In the genomic region with DNA sequence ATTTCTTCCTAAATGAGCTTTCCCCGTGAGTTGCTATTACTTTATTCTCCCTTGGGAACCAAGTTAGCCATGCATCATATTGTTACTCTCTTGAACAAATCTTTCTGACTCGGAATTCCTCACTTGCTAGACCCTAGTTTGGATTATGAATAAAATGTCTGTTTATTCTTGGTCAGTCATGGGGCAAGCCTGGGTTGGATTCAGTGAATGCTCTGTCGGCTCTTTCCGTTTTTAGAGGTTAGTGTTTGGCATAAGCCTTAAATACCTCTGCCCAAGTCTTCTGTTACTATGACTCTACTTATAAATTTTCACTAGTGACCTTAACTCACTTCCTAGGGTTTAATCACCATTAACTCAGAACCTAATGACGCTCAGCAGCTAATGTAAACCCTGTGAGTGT, we compare ENCODE assay signal across 22 mouse cellular contexts. TPM values are rescaled to one million over a fixed set of nuclear protein-coding genes. Genes with fewer than 3 reads are reported as not detected.
DNase-seq lines count a peak whose midpoint lies in the region; ATAC-seq lines count a peak whose summit lies in the region.
"Had no signal": no experiment of that assay in that cellular context is flagged by ENCODE, and none has a peak within 500 bp of the region (broad histone marks: within the 10 kb centered on the region; RNA-seq: fewer than 3 reads in every experiment).

No protein-coding gene starts in this region.

- H3K4me1 ChIP-seq in kidney, embryonic 15.5 days: peaks cover 10% of the 10 kb centered on the region; the same call in 1 of the 2 replicates
- H3K4me1 ChIP-seq: embryonic facial prominence, embryonic 15.5 days; hindbrain, embryonic 15.5 days had no signal

- H3K9me3 ChIP-seq in kidney, embryonic 15.5 days (replicated peaks): no peaks in the 10 kb centered on the region
- H3K9me3 ChIP-seq: embryonic facial prominence, embryonic 15.5 days; heart, embryonic 13.5 days; hindbrain, embryonic 15.5 days had no signal

- no peak overlapping the region for H3K4me3 ChIP-seq in kidney, embryonic 15.5 days (replicated peaks)
- H3K4me3 ChIP-seq: embryonic facial prominence, embryonic 15.5 days; heart, embryonic 13.5 days; hindbrain, embryonic 15.5 days had no signal

- DNase-seq in embryo, embryonic 10.5 days (ENCODE audit: low spot score): peak; percentile 17
- no peak for DNase-seq in embryo, embryonic 11 days
- no peak for DNase-seq in kidney, adult 11 months
- DNase-seq in Muller cell, postnatal 12 days (ENCODE audit: inconsistent ontology term): peak; percentile 41
- DNase-seq in mesoderm, embryonic 11.5 days (ENCODE audit: low read depth, low spot score): peak; percentile 32
- DNase-seq: adrenal gland, postnatal 14 days; B cell, adult 2 months; cerebellum, adult 18-20 months; cerebellum, adult 9-11 months; cerebellum, postnatal 36 days; gastrocnemius, postnatal 36 days; heart, adult 11 months; heart, postnatal 36 days had no signal

- peak overlapping the region; percentile 76 for H3K27ac ChIP-seq in kidney, embryonic 15.5 days
- H3K27ac ChIP-seq: embryonic facial prominence, embryonic 15.5 days; heart, embryonic 13.5 days; hindbrain, embryonic 15.5 days had no signal

- WGBS in kidney, embryonic 15.5 days: 29% methylated on average over 5 of the region's 5 CpGs

- H3K27me3 ChIP-seq in kidney, embryonic 15.5 days: no peaks in the 10 kb centered on the region
- H3K27me3 ChIP-seq: embryonic facial prominence, embryonic 15.5 days; heart, embryonic 13.5 days; hindbrain, embryonic 15.5 days had no signal

- no peak overlapping the region for H3K4me2 ChIP-seq in kidney, embryonic 15.5 days
- H3K4me2 ChIP-seq: embryonic facial prominence, embryonic 15.5 days; heart, embryonic 13.5 days; hindbrain, embryonic 15.5 days had no signal

- no peak overlapping the region for H3K9ac ChIP-seq in kidney, embryonic 15.5 days
- H3K9ac ChIP-seq: embryonic facial prominence, embryonic 15.5 days; heart, embryonic 13.5 days; hindbrain, embryonic 15.5 days had no signal

- ATAC-seq in kidney, embryonic 15.5 days (replicated peaks; ENCODE audit: low FRiP score): peak; percentile 28
- ATAC-seq in erythroblast, adult 5-6 weeks (replicated peaks; ENCODE audit: low FRiP score, poor library complexity, severe bottlenecking): no peak
- ATAC-seq: activated CD4-positive, CD25-positive, alpha-beta regulatory T cell, adult 4 months; CD4-positive, CD25-positive, alpha-beta regulatory T cell, adult 4 months; forebrain, embryonic 16.5 days had no signal

- H3K36me3 ChIP-seq in kidney, embryonic 15.5 days: no peaks in the 10 kb centered on the region
- H3K36me3 ChIP-seq: embryonic facial prominence, embryonic 15.5 days; G1E; heart, embryonic 13.5 days; hindbrain, embryonic 15.5 days had no signal

RNA-seq across cellular contexts. Expression of gene Tspan8, which starts 5.1 kb away (rescaled TPM):
- 27.7 and 32.8 TPM in 2 replicates for polyA plus RNA-seq in kidney, embryonic 15.5 days (2015; fragmentation: Nextera tagmentation; extraction: Ambion mirVana)
- total RNA-seq in erythroblast, adult 5-6 weeks (2015; ENCODE audit: low replicate concordance): 387 and 395 TPM in 2 replicates
- total RNA-seq in erythroblast, adult 5-6 weeks (2017; ENCODE audit: low replicate concordance): 589 and 604 TPM in 2 replicates
- polyA plus RNA-seq: CD4-positive, CD25-positive, alpha-beta regulatory T cell, adult 4 months; G1E had no signal

Comparison
In these comparisons a context has a peak if more than half of its experiments do, and no peak if none do; other contexts are left out.
1. DNase-seq: peak in embryo, embryonic 10.5 days (single experiment), Muller cell, postnatal 12 days (single experiment) and mesoderm, embryonic 11.5 days (single experiment); none in embryo, embryonic 11 days (single experiment) and kidney, adult 11 months (single experiment).